Mouse (Mus musculus): ENCODE measurements at regions not wholly inside any gene's neighbourhood (a gene's known extent, or its start where the extent isn't known, plus 50 kb on each side); places are given as distances from the start of the nearest gene placed in this dataset.

- TF ChIP-seq CTCF (IDR thresholded peaks at IDR 0.05; ENCODE audit: low read depth) (no peak), EP300 (optimal IDR thresholded peaks at IDR 0.05) (no peak)
Measured at GRCm38 (mm10) chr9:79500253-79500652, 218.4 kb downstream of the Col12a1 start.

All from stomach, postnatal 0 days (tissue).